Mouse (Mus musculus) ES-Bruce4 (cell line): ENCODE data around the gene Ercc6l.
"Not testable (repeated sequence)": the region's sequence is repeated elsewhere in the genome, so short reads cannot be mapped to it uniquely, and the experiment has no call there.

Experiments used
- CTCF ChIP-seq: IDR thresholded peaks from one replicate; pipeline ENCODE4 v1.8.1; 2011; ENCODE audit warnings: low read depth, low read length
- EP300 ChIP-seq: IDR thresholded peaks from 2 replicates; pipeline ENCODE4 v1.6.1; 2011; ENCODE audit warnings: low read depth, low read length; ENCODE audit not compliant: insufficient read depth
- POLR2A ChIP-seq: IDR thresholded peaks from one replicate; pipeline ENCODE4 v1.8.1; 2011; ENCODE audit warnings: low read length; ENCODE audit not compliant: insufficient read depth

- TF ChIP-seq EP300, CTCF, POLR2A: not testable (repeated sequence)
These were observed 47.5 kb downstream of the Ercc6l start for GRCm38 (mm10) chrX:102109349-102109748.
